In genomic region chr7:27356248-27356647, GRCm38 (mm10) we compare ENCODE assay signal across 8 mouse cellular contexts. TPM values are rescaled to one million over a fixed set of nuclear protein-coding genes. Genes with fewer than 3 reads are reported as not detected.
DNase-seq lines count a peak whose midpoint lies in the region; ATAC-seq and TF ChIP-seq lines count a peak whose summit lies in the region.

No protein-coding gene starts in this region.

- peak overlapping the region; percentile 78 for H3K9ac ChIP-seq in ES-Bruce4 (ENCODE audit: low read depth, poor library complexity, severe bottlenecking)
- 0 out of 2 replicates have a peak overlapping the region, but pooled peaks have one; percentile 0 for H3K9ac ChIP-seq in hindbrain, embryonic 14.5 days
- no peak overlapping the region for H3K9ac ChIP-seq in limb, embryonic 15.5 days

- no peaks in the 10 kb centered on the region for H3K9me3 ChIP-seq in ES-Bruce4 (replicated peaks; ENCODE audit: control insufficient read depth, insufficient read depth, low read length, poor library complexity, severe bottlenecking)
- no peaks in the 10 kb centered on the region for H3K9me3 ChIP-seq in hindbrain, embryonic 14.5 days (ENCODE audit: control insufficient read depth, low read length)
- no peaks in the 10 kb centered on the region for H3K9me3 ChIP-seq in limb, embryonic 15.5 days

- peak; percentile 59 to 63 for DNase-seq in B cell, adult 2 months
- no peak for DNase-seq in hindbrain, embryonic 14.5 days (ENCODE audit: low spot score)
- DNase-seq in right cerebral cortex, postnatal 25 days, result no peak
- DNase-seq in left cerebral cortex, adult 8-10 months (ENCODE audit: low spot score in 2 of 2), result no peak

- no peaks in the 10 kb centered on the region for H3K27me3 ChIP-seq in ES-Bruce4 (ENCODE audit: control insufficient read depth, insufficient read depth, low read length, poor library complexity, severe bottlenecking)
- peaks cover 27% of the 10 kb centered on the region for H3K27me3 ChIP-seq in hindbrain, embryonic 14.5 days (ENCODE audit: control insufficient read depth, insufficient read depth, low read length)
- peaks cover 24% of the 10 kb centered on the region for H3K27me3 ChIP-seq in limb, embryonic 15.5 days

- H3K4me1 ChIP-seq in ES-Bruce4 (ENCODE audit: control insufficient read depth, insufficient read depth, low read length), result no peaks in the 10 kb centered on the region
- H3K4me1 ChIP-seq in hindbrain, embryonic 14.5 days (replicated peaks; ENCODE audit: control insufficient read depth, insufficient read depth, low read length), result peaks cover 17% of the 10 kb centered on the region; the same call in 1 of the 2 replicates
- H3K4me1 ChIP-seq in limb, embryonic 15.5 days, result peaks cover 27% of the 10 kb centered on the region

- TF ChIP-seq CTCF in ES-Bruce4 (IDR thresholded peaks at IDR 0.05; ENCODE audit: low read depth, low read length), result no peak

- peak overlapping the region; percentile 75 for H3K4me3 ChIP-seq in ES-Bruce4 (ENCODE audit: low read depth, low read length)
- peak overlapping the region; percentile 68 for H3K4me3 ChIP-seq in hindbrain, embryonic 14.5 days (replicated peaks; ENCODE audit: low read length)
- peak overlapping the region; percentile 79 for H3K4me3 ChIP-seq in limb, embryonic 15.5 days

- peak overlapping the region; percentile 65 for H3K27ac ChIP-seq in ES-Bruce4 (ENCODE audit: insufficient read depth, low read length)
- H3K27ac ChIP-seq in hindbrain, embryonic 14.5 days, result no peak overlapping the region
- H3K27ac ChIP-seq in limb, embryonic 15.5 days, result no peak overlapping the region

- TF ChIP-seq EP300 in ES-Bruce4 (IDR thresholded peaks at IDR 0.05; ENCODE audit: insufficient read depth, low read depth, low read length), result no peak

- H3K4me2 ChIP-seq in hindbrain, embryonic 14.5 days (replicated peaks), result peak overlapping the region; percentile 71
- H3K4me2 ChIP-seq in limb, embryonic 15.5 days, result peak overlapping the region; percentile 62

- 1% methylated on average over 16 of the region's 16 CpGs for WGBS in hindbrain, embryonic 14.5 days
- 2% methylated on average over 16 of the region's 16 CpGs for WGBS in limb, embryonic 15.5 days

- peak; percentile 47 for ATAC-seq in erythroid progenitor cell, adult 5-6 weeks (replicated peaks; ENCODE audit: low FRiP score, poor library complexity, severe bottlenecking)
- ATAC-seq in hindbrain, embryonic 14.5 days (ENCODE audit: low FRiP score), result peak; percentile 39
- peak; percentile 32 for ATAC-seq in limb, embryonic 15.5 days (ENCODE audit: insufficient number of reproducible peaks, low FRiP score, low TSS enrichment, low read depth)
- ATAC-seq in monocyte, adult 5-6 weeks (replicated peaks; ENCODE audit: insufficient number of reproducible peaks, low FRiP score, low TSS enrichment, poor library complexity, severe bottlenecking), result peak; percentile 32

- no peak for TF ChIP-seq POLR2A in ES-Bruce4 (IDR thresholded peaks at IDR 0.05; ENCODE audit: insufficient read depth, low read length)

- H3K36me3 ChIP-seq in ES-Bruce4 (ENCODE audit: control insufficient read depth, insufficient read depth, low read length, poor library complexity, severe bottlenecking), result 0 out of 2 replicates have a peak, but pooled peaks cover 3% of the 10 kb centered on the region
- H3K36me3 ChIP-seq in hindbrain, embryonic 14.5 days (replicated peaks; ENCODE audit: control insufficient read depth, insufficient read depth), result peaks cover 15% of the 10 kb centered on the region
- peaks cover 13% of the 10 kb centered on the region for H3K36me3 ChIP-seq in limb, embryonic 15.5 days

RNA-seq across cellular contexts. Expression of gene Shkbp1, which starts 0.4 kb away (rescaled TPM):
- 43.6 and 44.5 TPM in 2 replicates for polyA plus RNA-seq in ES-Bruce4 (2011; ENCODE audit: insufficient read depth, insufficient read length, low read depth, missing spikeins)
- total RNA-seq in erythroid progenitor cell, adult 5-6 weeks (2015; ENCODE audit: low replicate concordance), result 11.5 and 20.5 TPM in 2 replicates
- 4.7 and 5.1 TPM in 2 replicates for total RNA-seq in erythroid progenitor cell, adult 5-6 weeks (2017; ENCODE audit: low replicate concordance)
- 30.6 and 34.6 TPM in 2 replicates for polyA plus RNA-seq in hindbrain, embryonic 14.5 days (2014; fragmentation: Nextera tagmentation; extraction: Ambion mirVana)
- polyA plus RNA-seq in limb, embryonic 15.5 days (2015; fragmentation: Nextera tagmentation; extraction: Ambion mirVana), result 33.6 and 36.4 TPM in 2 replicates
- 33.3 to 47.0 TPM (median 39.9 TPM) in 3 replicates for total RNA-seq in monocyte, adult 5-6 weeks (2017)
- 10 to 100 TPM; 20.7 to 25.9 (median 23.1) TPM for total RNA-seq in left cerebral cortex, adult 8-10 months (2022)

RNA-seq across cellular contexts. Expression of gene Gm20479, which starts 1.0 kb away (rescaled TPM):
- polyA plus RNA-seq in ES-Bruce4 (2011; ENCODE audit: insufficient read depth, insufficient read length, low read depth, missing spikeins), result 15.8 and 17.1 TPM in 2 replicates
- 8.0 TPM in 1 of 2 replicates, not detected in the other for total RNA-seq in erythroid progenitor cell, adult 5-6 weeks (2015; ENCODE audit: low replicate concordance)
- not detected in 2 replicates for total RNA-seq in erythroid progenitor cell, adult 5-6 weeks (2017; ENCODE audit: low replicate concordance)
- not detected in 2 replicates for polyA plus RNA-seq in hindbrain, embryonic 14.5 days (2014; fragmentation: Nextera tagmentation; extraction: Ambion mirVana)
- 0.31 and 0.67 TPM in 2 replicates for polyA plus RNA-seq in limb, embryonic 15.5 days (2015; fragmentation: Nextera tagmentation; extraction: Ambion mirVana)
- not detected in 3 replicates for total RNA-seq in monocyte, adult 5-6 weeks (2017)
- not detected for total RNA-seq in left cerebral cortex, adult 8-10 months (2022)

RNA-seq across cellular contexts. Expression of gene Ltbp4, which starts 18.8 kb away (rescaled TPM):
- 66.8 and 72.5 TPM in 2 replicates for polyA plus RNA-seq in ES-Bruce4 (2011; ENCODE audit: insufficient read depth, insufficient read length, low read depth, missing spikeins)
- total RNA-seq in erythroid progenitor cell, adult 5-6 weeks (2015; ENCODE audit: low replicate concordance), result not detected in 2 replicates
- 0.61 TPM in 1 of 2 replicates, not detected in the other for total RNA-seq in erythroid progenitor cell, adult 5-6 weeks (2017; ENCODE audit: low replicate concordance)
- polyA plus RNA-seq in hindbrain, embryonic 14.5 days (2014; fragmentation: Nextera tagmentation; extraction: Ambion mirVana), result 10.4 TPM in 2 replicates
- 66.0 and 74.2 TPM in 2 replicates for polyA plus RNA-seq in limb, embryonic 15.5 days (2015; fragmentation: Nextera tagmentation; extraction: Ambion mirVana)
- total RNA-seq in monocyte, adult 5-6 weeks (2017), result 0.68 TPM in 1 of 3 replicates, not detected in the others
- 10 to 100 TPM; 41.9 to 51.1 (median 44.6) TPM for total RNA-seq in left cerebral cortex, adult 8-10 months (2022)

Comparison
In these comparisons a context has a peak if more than half of its experiments do, and no peak if none do; other contexts are left out.
1. DNase-seq: peak in B cell, adult 2 months (2 of 2); none in hindbrain, embryonic 14.5 days (single experiment), right cerebral cortex, postnatal 25 days (single experiment) and left cerebral cortex, adult 8-10 months (0 of 2).
2. RNA of gene Ltbp4, which starts 18.8 kb away (total RNA-seq): 41.9 to 51.1 TPM in left cerebral cortex, adult 8-10 months; 0.61 TPM in erythroid progenitor cell, adult 5-6 weeks and 0.68 TPM in monocyte, adult 5-6 weeks; every median in the first group is over 10 times any median in the second.
3. Peak in every context shown above with its lines, with median percentiles within 50 percentile points of each other: H3K4me3 ChIP-seq and ATAC-seq.